Mouse (Mus musculus): ENCODE measurements around the gene Gm21972. TPM values are rescaled to one million over a fixed set of nuclear protein-coding genes. Genes with fewer than 3 reads are reported as not detected.

Gene Gm21972
- polyA plus RNA-seq, 1 experiment from 2014 or later = 0.63 TPM

DNA sequence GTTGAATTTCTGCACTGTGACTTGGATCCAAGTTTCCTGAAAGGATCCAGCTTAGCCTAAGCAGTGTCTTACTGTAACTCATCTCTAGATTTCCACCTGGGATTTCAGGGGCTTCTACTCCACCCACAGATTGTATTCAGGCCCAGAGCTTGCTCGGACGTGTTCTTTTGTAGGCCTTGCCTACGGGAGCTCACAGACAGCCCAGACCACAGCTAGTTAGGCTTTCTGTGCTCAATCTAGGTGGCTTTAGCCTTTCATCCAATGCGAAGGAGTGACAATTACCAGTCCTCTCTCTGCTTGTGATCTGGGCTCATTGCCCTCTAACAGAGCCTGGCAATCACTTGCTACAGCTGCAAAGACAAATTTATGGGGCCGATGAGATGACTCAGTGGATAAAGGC is 12.9 kb downstream of the Gm21972 start:
- 80% methylated on average over 5 of the region's 5 CpGs for WGBS
- H3K4me3 ChIP-seq = no peak overlapping the region
- no peak for ATAC-seq (ENCODE audit: insufficient number of reproducible peaks, low FRiP score)
- H3K36me3 ChIP-seq = peaks cover 3% of the 10 kb centered on the region
- no peak overlapping the region for H3K27ac ChIP-seq (ENCODE audit: poor library complexity, severe bottlenecking)
- H3K9me3 ChIP-seq (replicated peaks) = no peaks in the 10 kb centered on the region
- H3K9ac ChIP-seq = no peak overlapping the region
- no peak overlapping the region for H3K4me2 ChIP-seq
- H3K27me3 ChIP-seq (replicated peaks) = no peaks in the 10 kb centered on the region
- 0 out of 2 replicates have a peak, but pooled peaks cover 6% of the 10 kb centered on the region for H3K4me1 ChIP-seq (replicated peaks)

DNA sequence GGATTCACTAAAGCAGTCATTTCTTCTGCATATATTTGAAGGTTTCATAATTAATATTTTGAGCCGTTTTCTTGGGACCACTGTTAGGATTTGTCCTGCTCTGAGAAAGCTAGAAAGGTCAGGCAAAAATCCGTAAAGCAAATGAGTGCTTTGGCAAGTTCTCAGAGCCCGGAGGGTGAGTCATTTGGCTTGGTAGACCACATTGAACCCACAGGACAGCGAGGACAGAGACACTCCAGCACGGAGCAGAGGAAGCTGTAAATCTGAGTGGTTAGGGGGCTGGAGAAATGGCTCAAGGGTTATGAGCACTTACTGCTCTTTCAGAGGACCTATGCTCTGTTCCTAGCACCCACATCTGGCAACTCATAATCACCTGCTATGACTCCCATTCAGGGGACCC is 14.1 kb downstream of the Gm21972 start:
- Histone ChIP-seq H3K4me3 (no peak overlapping the region), H3K36me3 (no peaks in the 10 kb centered on the region), H3K9ac (no peak overlapping the region), H3K4me2 (no peak overlapping the region), H3K27ac (ENCODE audit: poor library complexity, severe bottlenecking) (no peak overlapping the region), H3K27me3 (replicated peaks) (no peaks in the 10 kb centered on the region), H3K4me1 (replicated peaks) (0 out of 2 replicates have a peak, but pooled peaks cover 5% of the 10 kb centered on the region), H3K9me3 (replicated peaks) (no peaks in the 10 kb centered on the region)
- WGBS = 72% methylated on average over 5 of the region's 5 CpGs
- no peak for ATAC-seq (ENCODE audit: insufficient number of reproducible peaks, low FRiP score)

DNA sequence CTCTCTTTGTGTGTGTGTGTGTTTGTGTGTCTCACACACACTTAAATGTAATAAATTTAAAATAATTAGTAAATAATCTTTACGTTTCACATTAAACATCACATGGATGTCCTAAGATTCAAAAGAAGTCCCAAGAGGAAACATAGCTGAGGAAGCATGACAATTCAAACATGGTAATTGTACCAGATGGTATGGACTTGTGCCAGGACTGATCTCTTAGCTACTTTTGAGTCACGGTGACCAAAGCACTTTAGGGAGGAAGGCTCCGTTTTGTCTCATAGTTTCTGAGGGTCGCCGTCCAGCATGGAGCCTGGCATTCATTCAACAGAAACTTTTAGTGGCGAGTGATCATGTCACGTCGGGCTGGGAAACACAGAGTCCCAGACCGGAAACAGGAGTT is 14.7 kb downstream of the Gm21972 start:
- no peak for ATAC-seq (ENCODE audit: insufficient number of reproducible peaks, low FRiP score)
- 74% methylated on average over 9 of the region's 9 CpGs for WGBS
- no peak overlapping the region for H3K9ac ChIP-seq
- H3K4me3 ChIP-seq = no peak overlapping the region
- no peak overlapping the region for H3K4me2 ChIP-seq
- H3K27me3 ChIP-seq (replicated peaks) = no peaks in the 10 kb centered on the region
- no peaks in the 10 kb centered on the region for H3K9me3 ChIP-seq (replicated peaks)
- no peak overlapping the region for H3K27ac ChIP-seq (ENCODE audit: poor library complexity, severe bottlenecking)
- H3K36me3 ChIP-seq = no peaks in the 10 kb centered on the region
- H3K4me1 ChIP-seq (replicated peaks) = 0 out of 2 replicates have a peak, but pooled peaks cover 5% of the 10 kb centered on the region

DNA sequence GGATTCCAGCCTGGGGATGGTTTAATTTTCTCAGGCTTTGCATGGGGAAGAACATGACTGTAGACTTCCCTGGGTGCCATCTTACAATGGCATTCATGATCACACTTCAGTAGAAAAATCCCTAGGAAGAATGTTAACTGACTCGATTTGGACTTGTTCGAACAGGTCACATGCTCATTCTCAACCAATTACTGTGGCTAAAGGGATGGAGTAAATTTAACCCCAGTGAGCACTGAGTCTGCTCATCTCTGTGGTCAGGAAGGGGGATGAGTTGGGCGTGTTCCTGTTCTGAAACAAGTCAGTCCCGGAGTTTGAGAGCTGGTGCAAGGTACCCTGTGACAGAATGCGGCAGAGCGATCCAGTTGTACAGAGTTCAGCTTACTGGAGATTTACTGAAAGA is 17.5 kb downstream of the Gm21972 start:
- Histone ChIP-seq H3K36me3 (no peaks in the 10 kb centered on the region), H3K9me3 (replicated peaks) (no peaks in the 10 kb centered on the region), H3K4me3 (no peak overlapping the region), H3K27ac (ENCODE audit: poor library complexity, severe bottlenecking) (no peak overlapping the region), H3K27me3 (replicated peaks) (no peaks in the 10 kb centered on the region), H3K4me2 (no peak overlapping the region), H3K9ac (no peak overlapping the region), H3K4me1 (replicated peaks) (peaks cover 15% of the 10 kb centered on the region)
- ATAC-seq (ENCODE audit: insufficient number of reproducible peaks, low FRiP score) = no peak
- 74% methylated on average over 6 of the region's 6 CpGs for WGBS

DNA sequence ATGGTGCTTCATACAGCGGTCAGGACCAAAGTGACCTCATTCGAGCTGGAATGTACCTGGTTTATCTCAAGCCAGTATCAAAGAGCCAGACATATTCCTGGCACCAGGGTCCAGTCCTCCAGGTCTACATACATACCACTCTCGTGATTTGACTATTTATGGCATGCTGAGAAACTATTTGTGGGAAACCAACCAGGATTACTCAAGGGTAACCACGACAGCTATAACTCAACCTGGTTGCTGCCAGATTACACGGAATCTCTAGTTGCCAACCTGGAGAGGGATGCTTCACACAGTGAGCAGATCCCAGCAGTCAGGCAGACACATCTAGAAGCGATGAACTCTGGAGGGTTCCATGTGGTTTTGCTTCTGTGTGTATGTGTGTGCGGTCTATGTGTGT is 17.9 kb downstream of the Gm21972 start:
- Histone ChIP-seq H3K4me3 (no peak overlapping the region), H3K4me2 (no peak overlapping the region), H3K9me3 (replicated peaks) (no peaks in the 10 kb centered on the region), H3K9ac (no peak overlapping the region), H3K36me3 (no peaks in the 10 kb centered on the region), H3K27ac (ENCODE audit: poor library complexity, severe bottlenecking) (no peak overlapping the region), H3K4me1 (replicated peaks) (peaks cover 15% of the 10 kb centered on the region), H3K27me3 (replicated peaks) (no peaks in the 10 kb centered on the region)
- ATAC-seq (ENCODE audit: insufficient number of reproducible peaks, low FRiP score) = no peak
- 57% methylated on average over 7 of the region's 7 CpGs for whole genome bisulfite sequencing

DNA sequence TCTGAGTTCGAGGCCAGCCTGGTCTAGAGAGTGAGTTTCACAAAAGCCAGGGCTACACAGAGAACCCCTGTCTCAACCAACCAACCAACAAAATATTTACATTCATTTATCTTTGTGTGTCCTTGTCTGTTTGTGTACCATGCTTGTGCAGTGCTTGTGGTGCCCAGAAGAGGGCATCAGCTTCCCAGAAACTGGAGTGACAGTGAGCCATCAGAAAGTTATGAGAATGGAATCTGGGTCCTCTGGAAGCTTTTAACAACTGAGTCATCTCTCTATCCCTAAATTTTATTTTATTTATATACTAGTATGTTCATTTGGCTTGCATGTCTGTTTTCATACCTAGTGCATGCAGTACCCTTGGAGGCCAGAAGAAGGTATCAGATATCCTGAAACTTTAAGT is 19.2 kb downstream of the Gm21972 start:
- Histone ChIP-seq H3K4me2 (no peak overlapping the region), H3K27me3 (replicated peaks) (no peaks in the 10 kb centered on the region), H3K4me1 (replicated peaks) (peaks cover 15% of the 10 kb centered on the region), H3K9me3 (replicated peaks) (no peaks in the 10 kb centered on the region), H3K36me3 (0 out of 2 replicates have a peak, but pooled peaks cover under 1% of the 10 kb centered on the region), H3K27ac (ENCODE audit: poor library complexity, severe bottlenecking) (no peak overlapping the region), H3K4me3 (no peak overlapping the region), H3K9ac (no peak overlapping the region)
- 90% methylated on average over 1 of the region's 1 CpGs for WGBS
- ATAC-seq (ENCODE audit: insufficient number of reproducible peaks, low FRiP score) = no peak

DNA sequence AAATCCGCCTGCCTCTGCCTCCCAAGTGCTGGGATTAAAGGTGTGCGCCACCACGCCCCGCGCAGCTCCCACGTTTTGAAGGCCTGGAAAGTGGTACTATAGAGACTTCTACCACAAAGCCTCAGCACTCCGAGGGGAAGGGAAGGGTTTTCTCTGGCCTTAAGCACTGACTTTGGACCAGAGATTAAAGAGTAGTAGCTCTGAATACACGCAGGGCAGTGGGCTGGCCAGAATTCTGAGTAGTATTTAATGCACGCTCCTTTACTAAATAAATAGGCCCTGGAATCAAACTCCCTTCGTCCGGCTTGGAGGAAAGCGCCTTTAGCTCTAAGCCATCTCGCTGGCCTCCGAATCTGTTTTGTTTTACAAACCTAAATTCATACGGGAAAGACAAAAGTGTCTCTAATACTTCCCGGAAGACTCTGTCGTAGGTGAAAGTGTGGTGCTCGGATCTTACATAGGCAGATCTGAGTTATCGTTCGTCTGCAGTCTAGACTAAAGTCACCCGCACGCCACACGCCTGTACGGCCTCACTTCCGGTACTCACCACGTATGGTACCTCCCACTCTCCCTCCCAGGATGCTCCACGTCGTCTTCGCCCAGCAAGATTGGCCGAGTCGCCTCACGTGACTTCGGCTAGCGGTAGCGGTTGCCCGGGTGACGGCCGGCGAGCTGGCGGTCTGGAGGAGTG is 20.8 kb downstream of the Gm21972 start, which contains the start of gene Armc9:
TSS of gene Armc9 (plus strand) at position 648 of the 691 bp plus-strand sequence.
- Histone ChIP-seq H3K36me3 (peaks cover 4% of the 10 kb centered on the region; the same call in 1 of the 2 replicates), H3K9ac (peak within 1 kb of the TSS; percentile 87), H3K4me2 (peak within 1 kb of the TSS; percentile 87), H3K9me3 (replicated peaks) (no peaks in the 10 kb centered on the region), H3K27ac (ENCODE audit: poor library complexity, severe bottlenecking) (peak within 1 kb of the TSS; percentile 84), H3K27me3 (replicated peaks) (no peaks in the 10 kb centered on the region), H3K4me3 (peak within 1 kb of the TSS; percentile 77), H3K4me1 (replicated peaks) (peaks cover 15% of the 10 kb centered on the region)
- ATAC-seq (ENCODE audit: insufficient number of reproducible peaks, low FRiP score) = peak; percentile 99
- 3% methylated on average over 40 of the region's 40 CpGs for WGBS

DNA sequence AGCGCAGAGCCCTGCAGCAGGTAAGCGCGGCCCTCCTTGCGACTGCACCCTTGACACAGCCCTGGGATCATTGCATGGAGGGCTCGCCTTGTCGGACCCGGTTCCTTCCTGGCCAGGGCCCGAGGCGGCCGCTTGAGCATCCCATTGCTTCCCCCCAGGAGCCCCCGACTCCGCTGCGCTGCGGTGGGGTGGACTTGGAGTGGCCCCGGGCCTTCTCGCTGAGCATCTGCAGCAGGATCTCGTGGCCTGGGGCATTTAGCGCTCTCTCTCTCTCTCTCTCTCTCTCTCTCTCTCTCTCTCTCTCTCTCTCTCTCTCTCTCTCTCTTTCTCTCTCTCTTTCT is 21.4 kb downstream of the Gm21972 start:
- Histone ChIP-seq H3K9ac (peak overlapping the region; percentile 87), H3K9me3 (replicated peaks) (no peaks in the 10 kb centered on the region), H3K4me2 (peak overlapping the region; percentile 87), H3K4me3 (peak overlapping the region; percentile 77), H3K36me3 (peaks cover 4% of the 10 kb centered on the region; the same call in 1 of the 2 replicates), H3K4me1 (replicated peaks) (peaks cover 15% of the 10 kb centered on the region), H3K27me3 (replicated peaks) (no peaks in the 10 kb centered on the region), H3K27ac (ENCODE audit: poor library complexity, severe bottlenecking) (no peak overlapping the region)
- no peak; the same call in 1 of the 2 replicates for ATAC-seq (ENCODE audit: insufficient number of reproducible peaks, low FRiP score)
- WGBS = under 1% methylated on average over 17 of the region's 18 CpGs

DNA sequence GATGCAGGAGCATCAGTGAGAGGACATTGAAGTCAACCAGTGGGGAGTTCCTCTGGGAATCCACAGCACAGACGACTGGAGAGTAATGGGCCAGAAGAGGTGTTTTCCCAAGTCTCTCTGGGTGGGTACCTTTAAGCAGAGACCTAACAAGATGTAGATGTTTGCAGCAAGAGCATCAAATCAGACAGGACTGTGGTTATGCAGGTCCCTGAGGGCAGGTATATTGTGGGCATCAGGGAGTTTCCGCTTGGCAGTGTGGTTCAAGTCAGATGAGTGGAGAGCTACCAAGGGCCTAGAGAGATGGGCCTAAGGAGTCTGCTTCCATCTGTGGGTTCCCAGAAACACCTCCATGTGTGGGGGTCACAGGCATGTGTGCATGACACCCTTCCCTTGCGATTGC is 22.6 kb downstream of the Gm21972 start:
- 0 out of 2 replicates have a peak overlapping the region, but pooled peaks have one; percentile 16 for H3K9ac ChIP-seq
- H3K4me1 ChIP-seq (replicated peaks) = peaks cover 13% of the 10 kb centered on the region
- 76% methylated on average over 3 of the region's 3 CpGs for WGBS
- no peak overlapping the region for H3K4me3 ChIP-seq
- no peak overlapping the region for H3K4me2 ChIP-seq
- no peak overlapping the region for H3K27ac ChIP-seq (ENCODE audit: poor library complexity, severe bottlenecking)
- H3K36me3 ChIP-seq = peaks cover 16% of the 10 kb centered on the region
- H3K9me3 ChIP-seq (replicated peaks) = no peaks in the 10 kb centered on the region
- no peaks in the 10 kb centered on the region for H3K27me3 ChIP-seq (replicated peaks)
- no peak for ATAC-seq (ENCODE audit: insufficient number of reproducible peaks, low FRiP score)

DNA sequence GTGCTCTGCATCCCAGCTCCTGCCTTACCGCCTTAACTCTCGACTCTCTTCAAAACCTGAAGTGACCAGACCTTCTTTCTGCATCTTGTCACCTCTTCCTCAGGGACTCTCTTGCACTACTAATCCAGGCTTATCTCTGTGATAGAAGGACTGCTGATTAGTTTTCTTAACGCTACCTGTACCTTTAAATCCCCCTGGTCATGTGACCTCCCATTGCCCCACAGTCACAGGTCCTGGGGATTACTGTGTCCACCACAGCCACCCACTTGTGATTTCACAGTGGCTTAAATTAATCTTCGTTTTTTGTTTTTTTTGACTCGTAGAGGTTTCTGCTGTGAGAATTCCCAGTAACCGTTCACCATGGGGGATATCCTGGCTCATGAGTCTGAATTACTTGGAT is 23.2 kb downstream of the Gm21972 start:
- H3K27me3 ChIP-seq (replicated peaks) = no peaks in the 10 kb centered on the region
- H3K36me3 ChIP-seq = peaks cover 21% of the 10 kb centered on the region
- peaks cover 10% of the 10 kb centered on the region for H3K4me1 ChIP-seq (replicated peaks)
- WGBS = 71% methylated on average over 6 of the region's 6 CpGs
- ATAC-seq (ENCODE audit: insufficient number of reproducible peaks, low FRiP score) = no peak
- no peak overlapping the region for H3K4me2 ChIP-seq
- no peak overlapping the region for H3K4me3 ChIP-seq
- H3K27ac ChIP-seq (ENCODE audit: poor library complexity, severe bottlenecking) = no peak overlapping the region
- H3K9ac ChIP-seq = no peak overlapping the region
- no peaks in the 10 kb centered on the region for H3K9me3 ChIP-seq (replicated peaks)

DNA sequence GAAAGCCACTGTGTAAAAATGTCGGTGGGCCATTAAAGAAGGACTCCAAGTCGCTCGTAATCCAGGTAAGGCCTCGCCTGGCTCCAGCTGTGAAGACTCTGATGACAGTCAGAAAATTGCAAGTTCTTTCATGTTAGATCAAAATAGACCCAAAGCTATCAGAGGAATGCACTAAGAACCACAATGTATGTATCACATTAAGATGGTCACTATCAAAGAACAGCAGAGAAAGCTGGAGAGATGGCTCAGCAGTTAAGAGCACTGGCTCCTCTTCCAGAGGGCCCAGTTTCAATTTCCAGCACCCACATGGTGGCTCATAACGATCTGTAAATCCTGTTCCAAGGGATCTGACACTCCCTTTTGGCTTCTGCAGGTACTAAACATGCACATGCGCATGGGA is 26.6 kb downstream of the Gm21972 start:
- Histone ChIP-seq H3K27me3 (replicated peaks) (no peaks in the 10 kb centered on the region), H3K4me1 (replicated peaks) (peaks cover 4% of the 10 kb centered on the region), H3K4me3 (no peak overlapping the region), H3K27ac (ENCODE audit: poor library complexity, severe bottlenecking) (no peak overlapping the region), H3K36me3 (peaks cover 43% of the 10 kb centered on the region), H3K9me3 (replicated peaks) (no peaks in the 10 kb centered on the region), H3K4me2 (no peak overlapping the region), H3K9ac (no peak overlapping the region)
- 87% methylated on average over 6 of the region's 6 CpGs for WGBS
- no peak for ATAC-seq (ENCODE audit: insufficient number of reproducible peaks, low FRiP score)

DNA sequence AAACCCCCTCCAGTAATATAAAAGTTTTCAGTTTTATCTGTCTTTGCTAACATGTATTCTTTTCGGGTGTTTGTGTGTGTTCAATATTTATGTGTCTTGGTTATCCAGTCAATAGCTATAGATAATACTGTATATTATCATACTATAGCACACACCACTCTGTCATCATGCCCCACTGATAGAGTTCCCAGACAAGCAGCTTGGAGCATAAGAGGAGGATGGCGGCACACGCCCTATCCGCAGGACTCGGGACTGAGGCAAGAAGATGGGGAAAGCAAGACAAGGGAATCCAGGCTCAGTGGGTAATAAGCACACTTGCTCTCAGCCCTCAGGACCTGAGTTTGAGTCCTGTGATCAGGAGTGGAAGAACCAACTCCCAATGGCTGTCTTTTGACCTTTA is 27.0 kb downstream of the Gm21972 start:
- no peaks in the 10 kb centered on the region for H3K27me3 ChIP-seq (replicated peaks)
- 92% methylated on average over 5 of the region's 5 CpGs for whole genome bisulfite sequencing
- H3K4me3 ChIP-seq = no peak overlapping the region
- no peak overlapping the region for H3K27ac ChIP-seq (ENCODE audit: poor library complexity, severe bottlenecking)
- H3K4me1 ChIP-seq (replicated peaks) = no peaks in the 10 kb centered on the region
- no peak overlapping the region for H3K9ac ChIP-seq
- ATAC-seq (ENCODE audit: insufficient number of reproducible peaks, low FRiP score) = no peak
- H3K36me3 ChIP-seq = peaks cover 46% of the 10 kb centered on the region
- no peaks in the 10 kb centered on the region for H3K9me3 ChIP-seq (replicated peaks)
- H3K4me2 ChIP-seq = no peak overlapping the region
